Mouse (Mus musculus) heart, adult 2 months (tissue): ENCODE data around the gene Wdr78. TPM values are rescaled to one million over a fixed set of nuclear protein-coding genes. Genes with fewer than 3 reads are reported as not detected.

Experiments used
- DNase-seq, 2 experiments: peaks; one replicate each; pipeline ENCODE4 v3.0.0; 2021
- H3K27ac ChIP-seq: fragments of 200-600 bp; 2 replicates; pipeline ENCODE4 v1.8.1; 2022
- H3K27me3 ChIP-seq: fragments of 200-500 bp; 2 replicates; pipeline ENCODE4 v1.6.1; 2012; ENCODE audit warnings: mild to moderate bottlenecking, low read length, inconsistent platforms, mixed read lengths; ENCODE audit not compliant: control insufficient read depth, insufficient read depth
- H3K36me3 ChIP-seq: fragments of 200-500 bp; 2 replicates; pipeline ENCODE4 v1.6.1; 2012; ENCODE audit warnings: low read length, inconsistent platforms; ENCODE audit not compliant: control insufficient read depth, insufficient read depth
- H3K4me1 ChIP-seq: fragments of 200-500 bp; 2 replicates; pipeline ENCODE4 v1.6.1; 2011; ENCODE audit warnings: low read length; ENCODE audit not compliant: control insufficient read depth, insufficient read depth
- H3K4me3 ChIP-seq: fragments of 200-600 bp; 2 replicates; pipeline ENCODE4 v1.8.1; 2022
- H3K79me2 ChIP-seq: fragments of 200-500 bp; replicated peaks from 2 replicates; pipeline ENCODE4 v1.6.1; 2012; ENCODE audit warnings: mild to moderate bottlenecking, inconsistent platforms, low read length, moderate library complexity, mixed read lengths; ENCODE audit not compliant: control insufficient read depth, insufficient read depth
- H3K9ac ChIP-seq: fragments of 200-500 bp; 2 replicates; pipeline ENCODE4 v1.6.1; 2012; ENCODE audit warnings: low read depth, mild to moderate bottlenecking, control low read depth, inconsistent platforms, low read length, mixed read lengths
- CTCF ChIP-seq: fragments of 200-600 bp; IDR thresholded peaks from 2 replicates; pipeline ENCODE4 v1.8.1; 2022; ENCODE audit warnings: antibody characterized with exemption, mild to moderate bottlenecking, moderate library complexity
- EP300 ChIP-seq: fragments of 200-500 bp; IDR thresholded peaks from 2 replicates; pipeline ENCODE4 v1.6.1; 2011; ENCODE audit warnings: low read depth, low read length, control low read depth; ENCODE audit not compliant: insufficient read depth
- POLR2A ChIP-seq: fragments of 200-500 bp; IDR thresholded peaks from 2 replicates; pipeline ENCODE4 v1.6.1; 2011; ENCODE audit warnings: mild to moderate bottlenecking, low read depth, low read length, control low read depth; ENCODE audit not compliant: insufficient read depth
- WGBS: fragments of 180-500 bp; shearing (Covaris S2); methylation state at CpG from one replicate; pipeline ENCODE4 v1.1.7; 2018; 5-methylcytosine and 5-hydroxymethylcytosine counted together
- intact Hi-C: fragments of 180-260 bp; cut with DNase I; formaldehyde crosslinking; loops from one replicate; pipeline ENCODE4 v1.15.1; 2025
- polyA plus RNA-seq: library from polyadenylated mRNA; depleted of rRNA; stranded (reverse); fragments of >200 nt; gene quantifications from 2 replicates; pipeline ENCODE4 v1.2.3, GENCODE M21; 2012
- total RNA-seq, 2 experiments: library from RNA; stranded (reverse); gene quantifications; 2 replicates each; pipeline ENCODE4 v1.2.3; 2021

Wdr78 gene
- total and polyA plus RNA-seq, 3 experiments, result 0.37 to 1.3 (median 1.1) TPM

GRCm38 (mm10) chr4:103005190-103005945 lies 109.0 kb downstream of the Wdr78 start:
- no peaks in the 10 kb centered on the region for H3K27me3 ChIP-seq
- no peak overlapping the region for H3K9ac ChIP-seq
- intact Hi-C loops, result no loop called here
- 71% methylated on average over 15 of the region's 15 CpGs for WGBS
- TF ChIP-seq EP300 (no peak), CTCF (no peak), POLR2A (no peak)
- no peaks in the 10 kb centered on the region for H3K36me3 ChIP-seq
- H3K79me2 ChIP-seq, result no peaks in the 10 kb centered on the region
- H3K4me1 ChIP-seq, result no peaks in the 10 kb centered on the region
- no peak for DNase-seq
- H3K27ac ChIP-seq, result no peak overlapping the region
- H3K4me3 ChIP-seq, result no peak overlapping the region

- no peak for DNase-seq
- TF ChIP-seq POLR2A (no peak), EP300 (no peak), CTCF (no peak)
- WGBS, result 84% methylated on average over 4 of the region's 4 CpGs
Observed at GRCm38 (mm10) chr4:103004681-103005080, 109.7 kb downstream of the Wdr78 start.

GRCm38 (mm10) chr4:102991685-102992084 lies 122.7 kb downstream of the Wdr78 start:
- Histone ChIP-seq H3K4me1 (no peaks in the 10 kb centered on the region), H3K36me3 (no peaks in the 10 kb centered on the region), H3K9ac (no peak overlapping the region), H3K4me3 (no peak overlapping the region), H3K79me2 (no peaks in the 10 kb centered on the region), H3K27me3 (no peaks in the 10 kb centered on the region), H3K27ac (no peak overlapping the region)
- intact Hi-C loops, result no loop called here
- no peak for DNase-seq
- TF ChIP-seq EP300, result no peak
- no peak for TF ChIP-seq POLR2A
- no peak for TF ChIP-seq CTCF
- WGBS, result 87% methylated on average over 3 of the region's 3 CpGs

More at GRCm38 (mm10) chr4:103004681-103005080, 109.7 kb downstream of the Wdr78 start:
- Histone ChIP-seq H3K79me2 (no peaks in the 10 kb centered on the region), H3K27ac (no peak overlapping the region), H3K36me3 (no peaks in the 10 kb centered on the region), H3K9ac (no peak overlapping the region), H3K4me1 (no peaks in the 10 kb centered on the region), H3K27me3 (no peaks in the 10 kb centered on the region), H3K4me3 (no peak overlapping the region)
- intact Hi-C loops, result no loop called here

- H3K79me2 ChIP-seq, result no peaks in the 10 kb centered on the region
- WGBS, result 79% methylated on average over 11 of the region's 11 CpGs
- no peaks in the 10 kb centered on the region for H3K4me1 ChIP-seq
- no peaks in the 10 kb centered on the region for H3K36me3 ChIP-seq
- no peak for DNase-seq
- intact Hi-C loops, result no loop called here
- no peak overlapping the region for H3K9ac ChIP-seq
- TF ChIP-seq POLR2A (no peak), CTCF (no peak), EP300 (no peak)
- no peak overlapping the region for H3K4me3 ChIP-seq
- H3K27ac ChIP-seq, result no peak overlapping the region
- H3K27me3 ChIP-seq, result no peaks in the 10 kb centered on the region
Observed at GRCm38 (mm10) chr4:102990595-102991340, 123.6 kb downstream of the Wdr78 start.

- Histone ChIP-seq H3K36me3 (no peaks in the 10 kb centered on the region), H3K27ac (no peak overlapping the region), H3K27me3 (no peaks in the 10 kb centered on the region), H3K79me2 (no peaks in the 10 kb centered on the region), H3K4me3 (no peak overlapping the region), H3K4me1 (no peaks in the 10 kb centered on the region), H3K9ac (no peak overlapping the region)
- no peak for DNase-seq
- 76% methylated on average over 4 of the region's 4 CpGs for WGBS
- intact Hi-C loops, result no loop called here
- TF ChIP-seq EP300 (no peak), POLR2A (no peak), CTCF (no peak)
Observed at GRCm38 (mm10) chr4:102990016-102990415, 124.3 kb downstream of the Wdr78 start.

- 71% methylated on average over 5 of the region's 5 CpGs for WGBS
- intact Hi-C loops, result no loop called here
- H3K27ac ChIP-seq, result no peak overlapping the region
Observed at GRCm38 (mm10) chr4:102989391-102989790, 125.0 kb downstream of the Wdr78 start.

More at GRCm38 (mm10) chr4:102989391-102989790, 125.0 kb downstream of the Wdr78 start:
- Histone ChIP-seq H3K4me3 (no peak overlapping the region), H3K36me3 (no peaks in the 10 kb centered on the region), H3K27me3 (no peaks in the 10 kb centered on the region), H3K79me2 (no peaks in the 10 kb centered on the region), H3K9ac (no peak overlapping the region), H3K4me1 (no peaks in the 10 kb centered on the region)
- no peak for DNase-seq
- TF ChIP-seq POLR2A, result no peak
- TF ChIP-seq CTCF, result no peak
- TF ChIP-seq EP300, result no peak
